Mouse (Mus musculus) C2C12 (cell line): Measurements from ENCODE around the gene Uqcr10. TPM values are rescaled to one million over a fixed set of nuclear protein-coding genes. Genes with fewer than 3 reads are reported as not detected.
"Not testable (repeated sequence)": the region's sequence is repeated elsewhere in the genome, so short reads cannot be mapped to it uniquely, and the experiment has no call there.

Experiments used
- H3K27me3 ChIP-seq: one replicate; pipeline ENCODE4 v1.6.1; 2011; ENCODE audit not compliant: control insufficient read depth, insufficient read depth, insufficient read length
- H3K36me3 ChIP-seq: one replicate; pipeline ENCODE4 v1.6.1; 2011; ENCODE audit not compliant: control insufficient read depth, insufficient read depth
- H3K4me3 ChIP-seq: one replicate; pipeline ENCODE4 v1.5.1; 2011; ENCODE audit warnings: mild to moderate bottlenecking, control low read depth; ENCODE audit not compliant: poor library complexity, insufficient read depth, severe bottlenecking
- H3K79me2 ChIP-seq: one replicate; pipeline ENCODE4 v1.6.1; 2011; ENCODE audit not compliant: control insufficient read depth, insufficient read depth
- H3K79me3 ChIP-seq: one replicate; pipeline ENCODE4 v1.6.1; 2011; ENCODE audit warnings: low read depth, control low read depth
- H3ac ChIP-seq: one replicate; pipeline ENCODE3; 2011; ENCODE audit warnings: low read depth; ENCODE audit not compliant: control insufficient read depth, insufficient read length
- CEBPB ChIP-seq: IDR thresholded peaks from one replicate; pipeline ENCODE4 v1.6.1; 2011; ENCODE audit warnings: low read depth, mild to moderate bottlenecking, control low read depth, moderate library complexity
- CTCF ChIP-seq: IDR thresholded peaks from one replicate; pipeline ENCODE4 v1.5.1; 2011; ENCODE audit not compliant: control insufficient read depth, insufficient read depth, insufficient read length
- FOSL1 ChIP-seq: IDR thresholded peaks from one replicate; pipeline ENCODE4 v1.8.0; 2011; ENCODE audit warnings: mild to moderate bottlenecking, low read length; ENCODE audit not compliant: poor library complexity, insufficient read depth, severe bottlenecking
- MAX ChIP-seq: IDR thresholded peaks from one replicate; pipeline ENCODE4 v1.6.1; 2011; ENCODE audit warnings: mild to moderate bottlenecking, control low read depth
- MYOD1 ChIP-seq: IDR thresholded peaks from one replicate; pipeline ENCODE4 v1.6.1; 2011; ENCODE audit warnings: low read depth; ENCODE audit not compliant: control insufficient read depth, insufficient read length
- MYOG ChIP-seq: IDR thresholded peaks from one replicate; pipeline ENCODE4 v1.6.1; 2011; ENCODE audit not compliant: control insufficient read depth, insufficient read length; ENCODE audit errors: extremely low read depth
- USF1 ChIP-seq: IDR thresholded peaks from one replicate; pipeline ENCODE4 v1.6.1; 2011; ENCODE audit warnings: low read depth, mild to moderate bottlenecking, control low read depth, moderate library complexity
- polyA plus RNA-seq: library from polyadenylated mRNA; unstranded; fragments of >200 nt; fragmentation: generic; extraction: Trizol; gene quantifications from one replicate; pipeline ENCODE4 v1.2.1, GENCODE M21; 2012; ENCODE audit warnings: missing spikeins

Uqcr10 gene
- polyA plus RNA-seq, 1 experiment, result 905 TPM

DNA sequence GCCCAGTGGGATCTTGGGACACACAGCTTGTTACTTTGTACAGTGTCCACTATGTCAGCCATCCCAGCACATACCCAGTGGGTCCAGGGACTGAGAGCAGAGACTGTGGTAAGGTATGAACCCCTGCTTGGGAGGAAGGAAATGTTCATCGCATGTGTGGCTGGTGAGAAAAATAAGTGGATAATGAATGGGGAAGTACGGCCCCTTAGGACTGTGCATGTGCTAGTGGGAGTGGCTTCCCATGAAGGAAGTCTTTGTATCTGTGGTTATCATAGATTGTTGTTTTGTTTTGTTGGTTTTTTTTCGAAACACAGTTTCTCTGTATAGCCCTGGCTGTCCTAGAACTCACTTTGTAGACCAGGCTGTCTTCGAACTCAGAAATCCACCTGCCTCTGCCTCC, 10.6 kb upstream of the Uqcr10 start:
- TF ChIP-seq MAX (no peak), USF1 (no peak), FOSL1 (no peak), MYOD1 (no peak), CEBPB (no peak)
- H3K36me3 ChIP-seq, result no peaks in the 10 kb centered on the region
- H3K27me3 ChIP-seq, result no peaks in the 10 kb centered on the region
- H3K4me3 ChIP-seq, result no peak overlapping the region
- no peaks in the 10 kb centered on the region for H3K79me2 ChIP-seq
- H3K79me3 ChIP-seq, result no peaks in the 10 kb centered on the region
- H3ac ChIP-seq, result no peak overlapping the region

DNA sequence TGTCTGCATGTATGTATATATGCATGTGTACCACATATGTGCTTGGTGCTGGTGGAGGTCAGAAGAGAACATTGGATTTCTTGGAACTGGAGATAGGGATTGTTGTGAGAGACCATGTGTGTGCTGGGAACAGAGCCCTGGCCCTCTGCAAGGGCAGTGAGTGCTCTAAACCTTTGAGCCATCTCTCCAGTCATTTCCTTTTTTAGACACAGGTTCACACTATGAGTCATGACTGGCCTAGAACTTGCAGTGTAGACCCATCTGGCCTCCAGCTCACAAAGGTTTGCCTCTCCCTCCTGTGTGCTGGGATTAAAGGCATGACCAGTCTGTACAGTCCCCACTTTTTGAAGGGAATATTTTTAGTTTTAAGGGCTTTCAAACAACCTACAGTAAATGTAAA, 8.7 kb upstream of the Uqcr10 start:
- Histone ChIP-seq H3K27me3 (no peaks in the 10 kb centered on the region), H3ac (no peak overlapping the region), H3K36me3 (no peaks in the 10 kb centered on the region), H3K4me3 (no peak overlapping the region), H3K79me3 (no peaks in the 10 kb centered on the region), H3K79me2 (no peaks in the 10 kb centered on the region)
- TF ChIP-seq FOSL1, result no peak
- TF ChIP-seq USF1, result no peak
- no peak for TF ChIP-seq MYOD1
- no peak for TF ChIP-seq CTCF
- no peak for TF ChIP-seq MAX
- no peak for TF ChIP-seq MYOG
- no peak for TF ChIP-seq CEBPB

- H3ac ChIP-seq, H3K4me3 ChIP-seq, H3K79me3 ChIP-seq, H3K36me3 ChIP-seq, H3K27me3 ChIP-seq, H3K79me2 ChIP-seq: not testable (repeated sequence)
Measured at GRCm38 (mm10) chr11:4710188-4710587, 6.0 kb upstream of the Uqcr10 start.

DNA sequence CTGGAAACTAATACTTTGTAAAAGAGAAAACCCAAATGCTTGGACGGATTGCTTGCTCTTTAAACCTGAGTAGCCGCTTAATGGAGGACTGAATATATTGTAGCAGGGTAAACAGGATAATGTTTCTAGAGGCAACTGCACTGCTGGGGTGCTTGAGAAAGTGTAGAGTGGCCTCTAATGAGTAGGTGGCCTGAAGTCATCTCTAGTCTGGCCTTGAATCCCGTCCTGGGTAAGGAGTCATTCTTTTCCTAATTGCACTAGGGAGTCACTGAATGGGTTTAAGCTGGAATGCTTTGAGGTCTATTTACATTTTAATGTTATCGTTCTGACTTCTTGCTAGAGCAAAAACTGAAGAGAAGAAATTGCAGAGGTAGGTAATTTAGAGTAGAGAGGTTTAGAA, 1.0 kb upstream of the Uqcr10 start:
- Histone ChIP-seq H3K4me3 (peak overlapping the region; percentile 68), H3ac (peak overlapping the region; percentile 81), H3K36me3 (peaks cover 17% of the 10 kb centered on the region), H3K27me3 (no peaks in the 10 kb centered on the region), H3K79me3 (peaks cover 19% of the 10 kb centered on the region), H3K79me2 (peaks cover 28% of the 10 kb centered on the region)
- TF ChIP-seq USF1, result no peak
- TF ChIP-seq MYOG, result no peak
- no peak for TF ChIP-seq MAX
- TF ChIP-seq CTCF, result no peak
- no peak for TF ChIP-seq MYOD1
- TF ChIP-seq CEBPB, result no peak
- TF ChIP-seq FOSL1, result no peak

DNA sequence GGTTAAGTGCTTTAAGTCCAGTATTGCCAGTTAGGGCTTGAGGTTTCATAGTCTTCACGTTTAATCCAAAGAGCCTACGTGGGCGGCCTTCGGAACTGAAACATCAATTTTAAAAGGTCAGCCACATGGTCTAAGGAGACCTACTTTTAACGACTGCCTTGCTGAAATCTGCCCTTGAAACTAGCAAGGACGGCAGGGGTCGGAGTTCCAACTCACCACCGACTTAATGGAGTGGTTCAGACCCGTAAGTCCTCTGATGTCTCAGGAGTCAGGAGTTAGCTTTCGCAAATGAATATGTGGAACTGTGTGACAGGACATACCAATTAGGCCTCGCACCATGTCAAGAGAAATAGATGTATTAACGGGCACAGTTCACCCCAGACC, 462 bp downstream of the Uqcr10 start:
- Histone ChIP-seq H3ac (peak overlapping the region; percentile 93), H3K36me3 (peaks cover 17% of the 10 kb centered on the region), H3K4me3 (peak overlapping the region; percentile 68), H3K79me3 (peaks cover 19% of the 10 kb centered on the region), H3K27me3 (no peaks in the 10 kb centered on the region), H3K79me2 (peaks cover 28% of the 10 kb centered on the region)
- TF ChIP-seq MYOD1, result no peak
- TF ChIP-seq CEBPB, result no peak
- no peak for TF ChIP-seq USF1
- no peak for TF ChIP-seq MYOG
- TF ChIP-seq CTCF, result no peak
- no peak for TF ChIP-seq FOSL1
- TF ChIP-seq MAX, result no peak

DNA sequence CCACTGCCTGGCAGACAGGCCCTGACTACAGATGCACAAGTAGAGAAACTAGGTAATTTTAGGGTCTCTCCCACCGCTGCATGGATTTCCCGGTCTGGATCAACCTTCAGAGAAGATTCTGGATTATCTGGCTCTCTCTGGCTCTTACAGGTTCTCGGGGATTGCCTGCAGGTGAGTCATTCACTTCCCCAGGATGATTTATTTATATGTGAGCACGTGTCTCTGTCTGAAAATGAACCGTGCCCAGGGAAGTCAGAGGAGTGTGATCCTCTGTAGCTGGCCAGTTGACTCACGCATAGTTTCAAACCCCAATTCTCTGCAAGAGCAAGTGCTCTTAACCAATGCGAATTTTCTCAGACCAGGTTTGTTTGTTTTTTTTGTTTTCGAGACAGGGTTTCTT, 3.4 kb downstream of the Uqcr10 start:
- peaks cover 19% of the 10 kb centered on the region for H3K79me3 ChIP-seq
- H3K36me3 ChIP-seq, result peaks cover 17% of the 10 kb centered on the region
- no peak overlapping the region for H3K4me3 ChIP-seq
- H3ac ChIP-seq, result no peak overlapping the region
- no peaks in the 10 kb centered on the region for H3K27me3 ChIP-seq
- TF ChIP-seq CTCF, result no peak
- TF ChIP-seq FOSL1, result no peak
- TF ChIP-seq MYOD1, result no peak
- no peak for TF ChIP-seq MYOG
- TF ChIP-seq USF1, result peak; percentile 68
- TF ChIP-seq MAX, result no peak
- H3K79me2 ChIP-seq, result peaks cover 24% of the 10 kb centered on the region
